Mouse (Mus musculus): ENCODE results near the gene Alox15.
"Not testable (repeated sequence)": the region's sequence is repeated elsewhere in the genome, so short reads cannot be mapped to it uniquely, and the experiment has no call there.

Gene Alox15

GRCm38 (mm10) chr11:70351868-70352267, at the start of gene Alox15:
Gene Alox15 (minus strand): TSS chr11:70352031.
- DNase-seq (ENCODE audit: low spot score) = no peak

GRCm38 (mm10) chr11:70389421-70389820, 37.6 kb upstream of the Alox15 start:
- peak; percentile 50 for DNase-seq (ENCODE audit: low spot score)

- no peak for DNase-seq (ENCODE audit: low spot score)
Measured at GRCm38 (mm10) chr11:70387436-70387835, 35.6 kb upstream of the Alox15 start.

DNA sequence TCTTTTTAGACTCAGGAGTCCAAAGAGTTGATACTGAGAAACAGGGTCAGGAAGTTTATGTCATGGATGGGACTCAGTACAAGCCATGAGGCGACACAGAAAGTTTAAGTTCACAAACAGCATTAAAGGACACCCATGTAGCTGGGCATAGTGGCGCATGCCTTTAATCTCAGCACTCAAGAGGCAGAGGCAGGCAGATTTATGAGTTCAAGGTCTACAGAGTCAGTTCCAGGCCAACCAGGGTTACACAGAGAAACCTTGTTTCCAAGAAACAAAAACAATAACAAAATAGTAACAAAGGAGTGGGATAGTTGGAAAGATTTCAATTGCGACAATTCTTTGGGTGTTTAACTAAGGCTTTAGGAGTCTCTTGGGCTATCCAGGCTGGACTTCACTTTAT, 32.3 kb upstream of the Alox15 start:
- DNase-seq (ENCODE audit: low spot score) = no peak

GRCm38 (mm10) chr11:70381330-70381729, 29.5 kb upstream of the Alox15 start:
- no peak for DNase-seq (ENCODE audit: low spot score)

DNA sequence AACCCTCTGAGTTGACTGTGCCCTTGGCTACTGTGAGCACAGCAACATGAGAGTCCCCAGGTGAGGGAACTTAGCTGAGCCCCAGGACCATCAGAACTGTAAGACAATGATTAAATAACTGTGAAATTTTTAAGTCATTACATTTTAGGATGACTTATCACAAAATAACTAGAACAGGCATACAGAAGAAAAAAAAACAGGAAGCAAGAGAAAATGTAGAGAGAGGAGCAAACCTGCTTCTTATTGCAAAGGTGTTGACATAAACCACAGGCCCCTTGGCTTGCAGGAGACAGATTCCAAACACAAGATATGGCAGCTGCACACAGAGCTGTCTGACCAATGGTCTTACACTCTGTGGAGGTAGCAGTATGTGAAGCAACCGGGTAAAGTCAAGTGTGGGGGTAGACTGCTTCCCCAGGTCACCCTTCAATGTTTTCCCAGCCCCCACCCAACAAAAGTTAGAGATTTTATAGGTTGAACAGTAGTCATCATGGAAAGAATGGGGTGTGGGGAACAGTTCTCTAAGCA, 28.7 kb upstream of the Alox15 start:
- DNase-seq (ENCODE audit: low spot score) = no peak

- DNase-seq (ENCODE audit: low spot score) = peak; percentile 38
Measured at GRCm38 (mm10) chr11:70376054-70376453, 24.2 kb upstream of the Alox15 start.

GRCm38 (mm10) chr11:70374302-70374701, 22.5 kb upstream of the Alox15 start:
- DNase-seq (ENCODE audit: low spot score) = no peak

DNA sequence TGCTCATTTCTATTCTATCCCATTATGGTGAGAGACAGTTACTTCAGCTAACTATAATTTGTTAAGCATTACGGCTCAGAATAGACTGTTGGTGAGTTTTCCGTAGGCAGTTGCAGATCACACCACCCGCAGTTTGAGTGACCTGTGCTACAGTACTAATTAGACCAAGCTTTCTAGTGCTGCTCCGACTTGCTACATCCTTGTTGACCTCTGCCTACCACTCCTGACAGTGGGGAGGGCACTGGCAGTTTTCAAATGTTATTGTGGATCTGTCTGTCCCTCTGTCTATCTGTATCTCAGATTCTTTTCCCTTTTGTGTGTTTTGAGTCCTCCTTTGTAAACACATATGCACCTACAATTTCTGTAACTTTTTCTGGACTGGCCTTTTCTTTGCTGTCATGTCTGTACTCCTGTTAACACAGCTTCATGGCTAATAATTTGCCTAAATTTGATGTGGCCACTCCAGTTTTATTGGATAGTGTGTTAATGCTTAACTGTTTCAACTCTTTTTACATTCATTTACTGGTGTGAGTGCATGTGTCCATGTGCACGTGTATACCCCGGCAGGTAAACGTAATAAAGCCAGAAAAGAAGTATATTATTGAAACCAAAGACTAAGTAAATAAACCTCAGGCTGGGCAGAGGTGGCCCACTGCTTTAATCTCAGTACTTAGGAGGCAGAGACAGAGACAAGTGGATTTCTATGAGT, 21.2 kb upstream of the Alox15 start:
- DNase-seq (ENCODE audit: low spot score) = no peak

DNA sequence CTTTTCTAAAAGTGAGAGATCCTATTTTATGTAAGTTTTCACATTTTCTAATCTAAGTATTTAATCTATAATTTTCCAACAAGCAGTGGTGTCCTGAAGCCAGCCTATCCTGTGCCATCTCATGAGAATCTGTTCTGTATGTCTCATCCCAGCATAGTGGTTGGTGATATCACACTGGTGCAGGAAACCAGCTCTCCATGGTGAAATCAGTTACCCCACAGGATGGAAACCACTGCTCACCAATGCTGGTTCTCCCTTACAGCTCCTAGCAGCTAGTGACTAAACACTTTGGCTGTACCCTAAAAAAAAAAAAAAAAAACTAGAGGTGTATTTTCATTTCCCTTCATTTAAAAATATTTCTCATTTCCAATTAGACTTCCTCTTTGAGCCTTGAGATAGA, 20.6 kb upstream of the Alox15 start:
- no peak for DNase-seq (ENCODE audit: low spot score)

GRCm38 (mm10) chr11:70368626-70369025, 16.8 kb upstream of the Alox15 start:
- DNase-seq (ENCODE audit: low spot score) = not testable (repeated sequence)

GRCm38 (mm10) chr11:70367701-70368100, 15.9 kb upstream of the Alox15 start:
- not testable (repeated sequence) for DNase-seq (ENCODE audit: low spot score)

- DNase-seq (ENCODE audit: low spot score) = no peak
Measured at GRCm38 (mm10) chr11:70348630-70349029, 3.2 kb downstream of the Alox15 start.

- no peak for DNase-seq (ENCODE audit: low spot score)
Measured at GRCm38 (mm10) chr11:70347861-70348260, 4.0 kb downstream of the Alox15 start.

- DNase-seq (ENCODE audit: low spot score) = no peak
Measured at GRCm38 (mm10) chr11:70345546-70345945, 6.3 kb downstream of the Alox15 start.

DNA sequence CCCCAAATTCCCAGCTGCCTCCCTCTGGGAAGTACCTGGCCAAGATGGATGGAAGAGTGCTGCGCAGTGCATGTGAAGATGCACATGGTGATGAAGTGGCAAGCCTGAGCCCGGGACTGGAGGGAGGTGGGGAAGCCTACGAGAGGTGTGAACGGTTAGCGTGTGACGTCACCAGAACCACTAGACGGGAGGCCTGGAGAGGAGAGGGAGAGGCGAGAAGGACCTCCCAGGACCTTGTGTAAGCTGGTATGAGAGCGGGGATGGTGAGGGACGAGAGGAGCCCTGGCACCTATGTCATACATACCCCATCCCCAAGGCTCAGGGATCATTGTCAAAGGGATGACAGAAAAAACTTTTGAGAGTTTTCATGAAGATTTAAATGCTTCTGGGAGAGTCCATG, 6.8 kb downstream of the Alox15 start:
- DNase-seq (ENCODE audit: low spot score) = no peak

DNA sequence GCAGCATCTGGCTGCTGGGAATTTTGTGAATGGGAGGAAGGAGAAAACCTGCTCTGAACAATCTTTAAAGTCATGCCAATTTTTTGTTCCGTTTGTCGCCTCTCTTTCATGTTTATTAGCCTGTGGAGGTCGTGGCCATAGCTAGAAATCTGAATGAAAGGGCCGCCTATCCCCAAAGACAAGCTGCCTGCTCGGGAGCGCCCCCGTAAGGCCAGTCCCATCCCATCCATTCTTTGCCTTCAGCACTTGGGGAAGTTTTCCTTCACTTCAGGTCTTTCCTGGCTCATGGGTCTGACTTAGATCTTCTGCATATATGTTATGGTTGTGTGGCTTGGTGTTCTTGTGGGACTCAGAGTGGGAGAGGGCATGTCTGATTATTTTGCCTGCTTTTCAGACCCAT, 12.3 kb downstream of the Alox15 start:
- no peak for DNase-seq (ENCODE audit: low spot score)

DNA sequence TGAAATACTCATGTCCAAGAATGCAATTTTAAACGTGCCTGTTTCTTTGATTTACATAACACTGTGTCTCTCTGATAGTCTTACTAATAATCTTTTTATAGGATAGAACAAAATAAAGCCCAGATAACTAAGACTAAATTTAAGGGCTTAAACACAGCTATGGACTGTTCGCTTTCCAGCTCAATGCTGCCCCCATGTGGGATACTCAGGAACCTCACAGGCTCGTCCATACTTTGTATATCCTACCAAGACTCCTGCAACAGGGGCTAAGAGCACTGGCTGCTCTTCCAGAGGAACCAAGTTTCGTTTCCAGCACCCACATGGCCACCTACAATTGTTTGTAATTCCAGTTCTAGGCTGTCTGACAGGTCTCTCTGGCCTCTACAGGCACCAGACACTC, 17.4 kb downstream of the Alox15 start:
- peak; percentile 47 for DNase-seq (ENCODE audit: low spot score)

DNA sequence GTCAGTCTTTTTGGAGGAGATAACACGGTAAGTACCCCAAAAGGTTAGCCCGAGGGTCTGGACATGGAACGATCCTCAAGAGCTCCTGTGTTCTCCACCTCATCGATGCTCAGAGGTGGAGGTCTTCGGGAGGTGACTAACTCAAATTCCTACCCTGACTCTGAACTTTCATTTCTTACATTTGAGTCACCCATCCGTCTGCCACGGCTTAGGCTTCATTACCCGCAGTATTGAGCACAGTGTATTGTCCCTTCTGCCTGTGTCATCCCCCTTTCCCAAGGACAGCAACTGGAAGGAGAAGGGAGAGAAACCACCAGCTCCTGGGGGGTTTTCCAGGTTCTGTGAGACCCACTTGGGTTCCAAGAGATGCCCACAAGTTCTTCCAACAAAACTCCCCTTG, 27.1 kb downstream of the Alox15 start:
- no peak for DNase-seq (ENCODE audit: low spot score)

GRCm38 (mm10) chr11:70322528-70322927, 29.3 kb downstream of the Alox15 start, which contains the start of gene Alox12e:
Gene Alox12e (minus strand): TSS chr11:70322628.
- DNase-seq (ENCODE audit: low spot score) = no peak

GRCm38 (mm10) chr11:70321664-70322063, 30.2 kb downstream of the Alox15 start:
- peak; percentile 43 for DNase-seq (ENCODE audit: low spot score)

DNA sequence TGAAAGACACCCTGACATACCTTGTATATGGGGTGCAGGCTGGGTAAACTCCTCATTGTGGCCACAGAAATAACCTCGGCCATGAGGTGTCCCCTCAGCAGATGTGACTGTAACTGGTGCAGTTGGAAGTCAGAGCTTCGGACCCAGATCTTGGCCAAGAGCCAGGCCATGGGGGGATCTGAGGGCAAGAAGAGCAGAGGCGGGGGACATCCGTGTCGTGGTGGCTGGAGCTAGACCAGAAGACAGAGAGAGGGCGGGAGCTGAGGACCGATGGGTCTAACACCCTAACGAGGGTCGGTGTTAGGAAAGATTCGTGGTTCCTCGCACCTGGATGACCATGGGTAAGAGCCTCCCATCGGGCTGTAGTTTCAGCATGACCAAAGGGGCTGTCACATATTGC, 32.2 kb downstream of the Alox15 start:
- DNase-seq (ENCODE audit: low spot score) = no peak

GRCm38 (mm10) chr11:70313833-70314232, 38.0 kb downstream of the Alox15 start:
- DNase-seq (ENCODE audit: low spot score) = no peak

GRCm38 (mm10) chr11:70309341-70309740, 42.5 kb downstream of the Alox15 start:
- DNase-seq (ENCODE audit: low spot score) = peak; percentile 68

All from layer of hippocampus, adult 11-12 months (tissue).